16 mouse cellular contexts compared by ENCODE assay signal in the genomic region with DNA sequence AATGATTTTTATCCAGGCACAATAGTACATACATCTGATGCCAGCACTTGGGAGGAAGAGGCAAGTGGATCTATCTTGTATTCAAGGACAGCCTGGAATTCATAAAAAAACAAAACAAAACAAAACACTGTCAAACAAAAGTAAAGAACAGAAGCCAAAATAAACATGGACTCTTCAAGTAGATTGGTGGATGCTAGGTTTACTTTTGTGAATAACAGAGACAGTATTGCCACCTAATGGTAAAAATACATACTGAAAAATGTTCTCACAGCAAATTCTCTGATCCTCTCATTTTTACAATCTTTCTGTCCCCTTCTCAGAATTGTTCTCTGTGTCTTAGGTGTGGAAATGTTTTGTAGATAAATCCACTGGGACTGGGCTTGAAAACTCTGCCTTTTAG.
A peak's percentile ranks its signal among the peaks of the same experiment; 100 is the strongest.
DNase-seq lines count a peak whose midpoint lies in the region; ATAC-seq and TF ChIP-seq lines count a peak whose summit lies in the region.
"Had no signal": no experiment of that assay in that cellular context is flagged by ENCODE, and none has a peak within 500 bp of the region (broad histone marks: within the 10 kb centered on the region; RNA-seq: fewer than 3 reads in every experiment).

No protein-coding gene starts in this region.

- no peak overlapping the region for H3K4me2 ChIP-seq in kidney, postnatal 0 days (ENCODE audit: low read length)
- H3K4me2 ChIP-seq in kidney, embryonic 16.5 days (replicated peaks; ENCODE audit: low read depth, low read length) = no peak overlapping the region
- H3K4me2 ChIP-seq: hindbrain, embryonic 14.5 days had no signal

- TF ChIP-seq CTCF in kidney, postnatal 0 days (IDR thresholded peaks at IDR 0.05; ENCODE audit: low read depth) = peak; percentile 48

- peak; percentile 3 for DNase-seq in CD4-positive, CD25-positive, alpha-beta regulatory T cell, adult 2 months (ENCODE audit: low read depth, low spot score)
- peak; percentile 67 for DNase-seq in kidney, postnatal 0 days (ENCODE audit: low spot score)
- peak; percentile 0 for DNase-seq in retina, postnatal 7 days (ENCODE audit: low read depth, low spot score)
- no peak for DNase-seq in retina, postnatal 1 day
- no peak for DNase-seq in left cerebral cortex, postnatal 36 days (ENCODE audit: low spot score in 2 of 2)
- no peak for DNase-seq in right cerebral cortex, adult 18-20 months
- DNase-seq: B cell, adult 2 months; cerebellum, adult 11 months; cerebellum, postnatal 36 days; kidney, adult 2 months; kidney, postnatal 4 days; thymus, postnatal 25 days had no signal

- no peaks in the 10 kb centered on the region for H3K9me3 ChIP-seq in kidney, postnatal 0 days (replicated peaks; ENCODE audit: low read length)
- no peaks in the 10 kb centered on the region for H3K9me3 ChIP-seq in kidney, embryonic 16.5 days (ENCODE audit: low read length)
- H3K9me3 ChIP-seq: G1E had no signal

- no peaks in the 10 kb centered on the region for H3K36me3 ChIP-seq in kidney, postnatal 0 days (ENCODE audit: insufficient read depth, low read length)
- no peaks in the 10 kb centered on the region for H3K36me3 ChIP-seq in kidney, embryonic 16.5 days (ENCODE audit: insufficient read depth, low read length)
- H3K36me3 ChIP-seq: G1E had no signal

- no peak overlapping the region for H3K9ac ChIP-seq in kidney, postnatal 0 days (ENCODE audit: low read depth, low read length)
- H3K9ac ChIP-seq in kidney, embryonic 16.5 days (replicated peaks; ENCODE audit: low read length) = no peak overlapping the region
- H3K9ac ChIP-seq: hindbrain, embryonic 14.5 days had no signal

- intact Hi-C loops in left cerebral cortex, postnatal 36 days (cut with DNase I) = no loop called here

- ATAC-seq in CD4-positive, CD25-positive, alpha-beta regulatory T cell, adult 4 months = no peak
- no peak for ATAC-seq in kidney, postnatal 0 days (replicated peaks; ENCODE audit: low FRiP score, low read depth)
- no peak for ATAC-seq in kidney, embryonic 16.5 days (ENCODE audit: low FRiP score, low TSS enrichment)

- no peak overlapping the region for H3K4me3 ChIP-seq in kidney, postnatal 0 days (replicated peaks; ENCODE audit: low read depth, low read length)
- no peak overlapping the region for H3K4me3 ChIP-seq in kidney, embryonic 16.5 days (ENCODE audit: low read length)

- H3K27ac ChIP-seq in kidney, postnatal 0 days = no peak overlapping the region
- no peak overlapping the region for H3K27ac ChIP-seq in kidney, embryonic 16.5 days (ENCODE audit: low read length)
- H3K27ac ChIP-seq: hindbrain, embryonic 14.5 days had no signal

- H3K27me3 ChIP-seq in kidney, postnatal 0 days (ENCODE audit: insufficient read depth, low read length) = no peaks in the 10 kb centered on the region
- H3K27me3 ChIP-seq in kidney, embryonic 16.5 days (ENCODE audit: insufficient read depth, low read length) = no peaks in the 10 kb centered on the region

- H3K4me1 ChIP-seq in kidney, postnatal 0 days (replicated peaks; ENCODE audit: insufficient read depth, low read length) = no peaks in the 10 kb centered on the region
- no peaks in the 10 kb centered on the region for H3K4me1 ChIP-seq in kidney, embryonic 16.5 days (ENCODE audit: insufficient read depth, low read length)

Comparison
In these comparisons a context has a peak if more than half of its experiments do, and no peak if none do; other contexts are left out.
1. DNase-seq: peak in CD4-positive, CD25-positive, alpha-beta regulatory T cell, adult 2 months (single experiment), kidney, postnatal 0 days (single experiment) and retina, postnatal 7 days (single experiment); none in retina, postnatal 1 day (single experiment), left cerebral cortex, postnatal 36 days (0 of 2) and right cerebral cortex, adult 18-20 months (single experiment).